Mouse (Mus musculus) lung, embryonic 14.5 days (tissue): ENCODE results near the gene Zfp830. TPM values are rescaled to one million over a fixed set of nuclear protein-coding genes. Genes with fewer than 3 reads are reported as not detected.

ENCODE experiments used
- ATAC-seq: fragments of 200-750 bp; cut with Nextera tagmentation; 2 replicates; pipeline ENCODE4 v1.8.0; 2017; ENCODE audit warnings: mild to moderate bottlenecking, moderate TSS enrichment, moderate library complexity; ENCODE audit not compliant: insufficient read depth
- DNase-seq: peaks from one replicate; pipeline ENCODE4 v3.0.0-alpha.2; 2015
- H3K27ac ChIP-seq: fragments of 300-500 bp; sonication (generic); 2 replicates; pipeline ENCODE4 v1.5.1; 2014; ENCODE audit warnings: low read depth, mild to moderate bottlenecking, moderate library complexity
- H3K27me3 ChIP-seq: fragments of 300-500 bp; sonication (generic); 2 replicates; pipeline ENCODE4 v1.6.1; 2014; ENCODE audit warnings: low read length, control low read depth; ENCODE audit not compliant: insufficient read depth
- H3K36me3 ChIP-seq: fragments of 300-500 bp; sonication (generic); 2 replicates; pipeline ENCODE4 v1.6.1; 2014; ENCODE audit warnings: control low read depth; ENCODE audit not compliant: insufficient read depth
- H3K4me1 ChIP-seq: fragments of 300-500 bp; sonication (generic); 2 replicates; pipeline ENCODE4 v1.6.1; 2014; ENCODE audit warnings: antibody characterized with exemption, control low read depth; ENCODE audit not compliant: insufficient read depth
- H3K4me2 ChIP-seq: fragments of 300-500 bp; sonication (generic); 2 replicates; pipeline ENCODE4 v1.6.1; 2014; ENCODE audit warnings: mild to moderate bottlenecking
- H3K4me3 ChIP-seq: fragments of 300-500 bp; sonication (generic); 2 replicates; pipeline ENCODE4 v1.5.1; 2014; ENCODE audit warnings: low read depth, low read length
- H3K9ac ChIP-seq: fragments of 300-500 bp; sonication (generic); 2 replicates; pipeline ENCODE4 v1.6.1; 2014
- H3K9me3 ChIP-seq: fragments of 300-500 bp; sonication (generic); 2 replicates; pipeline ENCODE4 v1.6.1; 2016; ENCODE audit warnings: low read depth, low read length, control low read depth
- CTCF ChIP-seq: IDR thresholded peaks from 2 replicates; pipeline ENCODE4 v1.5.1; 2016; ENCODE audit warnings: antibody characterized with exemption, low read depth
- WGBS: fragments of 180-500 bp; shearing (Covaris S2); extraction: QIAGEN DNeasy Blood & Tissue Kit; methylation state at CpG from one replicate; pipeline ENCODE4 v1.1.7; 2014; 5-methylcytosine and 5-hydroxymethylcytosine counted together
- polyA plus RNA-seq: library from polyadenylated mRNA; unstranded; fragments of >200 nt; fragmentation: Nextera tagmentation; extraction: Ambion mirVana; gene quantifications from 2 replicates; pipeline ENCODE4 v1.2.1, GENCODE M21; 2014

The Zfp830 gene
- 32.2 and 34.5 TPM in 2 replicates for polyA plus RNA-seq

DNA sequence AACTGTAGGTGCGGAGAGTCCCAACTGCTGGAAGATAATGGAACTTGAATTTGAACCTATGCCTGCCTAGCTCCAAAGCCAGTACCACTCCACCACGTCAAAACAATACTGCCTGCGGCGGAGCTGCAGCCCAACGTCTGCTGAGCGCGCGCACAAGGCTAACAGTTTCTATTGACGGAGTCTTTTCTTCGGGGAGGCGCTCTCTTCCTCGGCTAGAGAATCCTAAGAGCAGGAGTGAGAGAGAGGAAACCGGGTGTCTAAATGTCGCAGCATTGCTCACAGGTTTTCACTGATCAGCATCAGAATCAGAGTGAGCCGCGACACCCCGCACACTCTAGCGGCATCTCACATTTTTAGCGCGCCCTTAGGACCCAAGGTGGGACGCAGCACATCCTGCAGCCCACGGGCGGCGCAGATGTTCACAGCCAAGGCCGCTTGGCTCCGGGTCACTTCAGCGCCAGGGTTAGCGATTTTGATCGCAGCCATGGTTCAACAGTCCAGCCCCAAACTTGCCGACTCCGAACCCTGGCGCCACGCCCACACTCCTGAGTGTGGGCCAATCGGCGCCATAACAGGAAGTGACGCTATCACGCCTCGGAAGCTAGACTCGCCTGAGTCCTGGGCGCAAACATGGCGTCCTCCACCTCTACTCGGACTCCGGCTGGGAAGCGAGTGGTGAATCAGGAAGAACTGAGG, at the start of gene Zfp830, which contains the start of gene Cct6b:
Gene Zfp830 (plus strand): TSS at position 604 of the 696 bp plus-strand sequence.
Gene Cct6b (minus strand): TSS at position 580 of the 696 bp plus-strand sequence.
- Histone ChIP-seq H3K4me3 (peak within 1 kb of the TSS; percentile 92), H3K27me3 (no peaks in the 10 kb centered on the region), H3K9me3 (peaks cover 3% of the 10 kb centered on the region; the same call in 1 of the 2 replicates), H3K4me1 (peaks cover 9% of the 10 kb centered on the region), H3K36me3 (peaks cover 13% of the 10 kb centered on the region; the same call in 1 of the 2 replicates), H3K9ac (peak within 1 kb of the TSS; percentile 82), H3K4me2 (peak within 1 kb of the TSS; percentile 96), H3K27ac (peak within 1 kb of the TSS; percentile 92)
- DNase-seq = peak; percentile 99
- peak; percentile 99 for ATAC-seq
- TF ChIP-seq CTCF = no peak
- under 1% methylated on average over 44 of the region's 44 CpGs for WGBS

- Histone ChIP-seq H3K4me1 (no peaks in the 10 kb centered on the region), H3K27ac (no peak overlapping the region), H3K9me3 (no peaks in the 10 kb centered on the region), H3K27me3 (no peaks in the 10 kb centered on the region), H3K4me2 (no peak overlapping the region), H3K36me3 (no peaks in the 10 kb centered on the region), H3K9ac (no peak overlapping the region), H3K4me3 (no peak overlapping the region)
- no peak for DNase-seq
- no peak for ATAC-seq
- WGBS = 79% methylated on average over 12 of the region's 12 CpGs
- TF ChIP-seq CTCF = no peak
These were observed 44.9 kb upstream of the Zfp830 start for GRCm38 (mm10) chr11:82719294-82719693.

- Histone ChIP-seq H3K9ac (no peak overlapping the region), H3K4me3 (no peak overlapping the region), H3K4me1 (no peaks in the 10 kb centered on the region), H3K9me3 (no peaks in the 10 kb centered on the region), H3K27me3 (no peaks in the 10 kb centered on the region), H3K36me3 (no peaks in the 10 kb centered on the region), H3K4me2 (no peak overlapping the region), H3K27ac (no peak overlapping the region)
- TF ChIP-seq CTCF = no peak; the same call in 1 of the 2 replicates
- ATAC-seq (no peak), DNase-seq (no peak)
- WGBS = 90% methylated on average over 2 of the region's 2 CpGs
These were observed 37.3 kb upstream of the Zfp830 start for GRCm38 (mm10) chr11:82726862-82727261.

DNA sequence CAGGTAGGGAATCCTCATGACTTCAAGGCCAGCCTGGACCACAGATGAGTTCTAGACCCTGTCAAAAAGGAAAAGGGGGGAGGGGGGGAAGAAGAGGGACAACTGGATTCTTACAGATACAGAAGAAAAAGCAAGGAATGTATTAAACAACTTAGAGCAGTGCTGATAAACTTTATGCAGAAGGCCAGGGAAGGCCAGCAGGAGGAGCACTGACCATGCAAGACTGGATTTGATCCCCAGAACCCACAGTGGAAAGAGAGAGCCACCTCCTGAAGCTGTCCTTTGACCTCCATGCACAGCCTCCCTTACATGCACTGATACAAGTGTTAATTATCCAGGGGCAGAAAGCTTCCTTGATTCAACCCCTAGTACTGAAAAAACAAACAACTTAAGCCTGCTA, 29.9 kb upstream of the Zfp830 start:
- ATAC-seq (no peak), DNase-seq (peak; percentile 4)
- Histone ChIP-seq H3K4me3 (no peak overlapping the region), H3K9me3 (no peaks in the 10 kb centered on the region), H3K27me3 (no peaks in the 10 kb centered on the region), H3K9ac (no peak overlapping the region), H3K27ac (no peak overlapping the region), H3K4me1 (no peaks in the 10 kb centered on the region), H3K36me3 (no peaks in the 10 kb centered on the region), H3K4me2 (no peak overlapping the region)
- 0 out of 2 replicates have a peak, but pooled peaks have one; percentile 19 for TF ChIP-seq CTCF

DNA sequence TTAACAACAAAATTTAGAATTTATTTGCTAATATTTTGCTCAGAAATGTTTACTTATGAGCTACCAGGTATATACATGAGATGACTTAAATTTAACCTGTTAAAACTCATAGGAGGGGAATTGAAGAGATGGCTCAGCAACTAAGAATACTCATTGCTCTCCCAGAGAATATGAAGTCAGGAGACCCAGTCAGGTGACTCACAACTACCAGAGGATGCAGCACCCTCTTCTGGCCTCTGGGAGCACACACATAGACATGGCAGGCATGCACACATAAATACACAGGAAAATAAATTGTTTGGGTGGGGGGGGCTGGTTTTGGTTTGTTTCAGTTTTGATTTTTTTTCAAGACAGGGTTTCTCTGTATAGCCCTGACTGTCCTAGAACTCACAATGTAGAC, 25.1 kb upstream of the Zfp830 start:
- ATAC-seq (no peak), DNase-seq (no peak)
- Histone ChIP-seq H3K27ac (no peak overlapping the region), H3K4me1 (no peaks in the 10 kb centered on the region), H3K4me2 (no peak overlapping the region), H3K36me3 (no peaks in the 10 kb centered on the region), H3K9ac (no peak overlapping the region), H3K9me3 (no peaks in the 10 kb centered on the region), H3K27me3 (no peaks in the 10 kb centered on the region), H3K4me3 (no peak overlapping the region)
- TF ChIP-seq CTCF = no peak

- Histone ChIP-seq H3K36me3 (no peaks in the 10 kb centered on the region), H3K4me1 (no peaks in the 10 kb centered on the region), H3K9me3 (no peaks in the 10 kb centered on the region), H3K27me3 (no peaks in the 10 kb centered on the region), H3K4me2 (no peak overlapping the region), H3K27ac (no peak overlapping the region), H3K4me3 (no peak overlapping the region), H3K9ac (no peak overlapping the region)
- 28% methylated on average over 6 of the region's 6 CpGs for WGBS
- TF ChIP-seq CTCF = peak; percentile 61
- ATAC-seq = no peak
- peak; percentile 48 for DNase-seq
These were observed 18.0 kb upstream of the Zfp830 start for GRCm38 (mm10) chr11:82746138-82746537.

- no peak overlapping the region for H3K4me3 ChIP-seq
- no peaks in the 10 kb centered on the region for H3K36me3 ChIP-seq
- no peak for TF ChIP-seq CTCF
- no peak overlapping the region for H3K27ac ChIP-seq
- H3K4me2 ChIP-seq = 0 out of 2 replicates have a peak overlapping the region, but pooled peaks have one; percentile 8
- no peaks in the 10 kb centered on the region for H3K4me1 ChIP-seq
- DNase-seq (peak; percentile 3), ATAC-seq (no peak)
- WGBS = 72% methylated on average over 8 of the region's 8 CpGs
- H3K27me3 ChIP-seq = no peaks in the 10 kb centered on the region
- H3K9me3 ChIP-seq = no peaks in the 10 kb centered on the region
- no peak overlapping the region for H3K9ac ChIP-seq
These were observed 17.2 kb upstream of the Zfp830 start for GRCm38 (mm10) chr11:82746857-82747366.
